Mouse (Mus musculus) forebrain, embryonic 10.5 days (tissue): Measurements from ENCODE around the gene Hvcn1. TPM values are rescaled to one million over a fixed set of nuclear protein-coding genes. Genes with fewer than 3 reads are reported as not detected.

Experiments
- DNase-seq: peaks from one replicate; pipeline ENCODE4 v3.0.0-alpha.2; 2017; ENCODE audit warnings: low spot score; ENCODE audit errors: extremely low spot score
- H3K27ac ChIP-seq: fragments of 300-500 bp; sonication (generic); 2 replicates; pipeline ENCODE4 v1.5.1; 2016; ENCODE audit warnings: mild to moderate bottlenecking
- H3K27me3 ChIP-seq: fragments of 300-500 bp; sonication (generic); 2 replicates; pipeline ENCODE4 v1.6.1; 2016; ENCODE audit warnings: mild to moderate bottlenecking; ENCODE audit not compliant: poor library complexity, severe bottlenecking
- H3K36me3 ChIP-seq: fragments of 300-500 bp; sonication (generic); replicated peaks from 2 replicates; pipeline ENCODE4 v1.6.1; 2016; ENCODE audit warnings: mild to moderate bottlenecking, moderate library complexity
- H3K4me1 ChIP-seq: fragments of 300-500 bp; sonication (generic); 2 replicates; pipeline ENCODE4 v1.6.1; 2016
- H3K4me3 ChIP-seq: fragments of 300-500 bp; sonication (generic); 2 replicates; pipeline ENCODE4 v1.5.1; 2016; ENCODE audit warnings: mild to moderate bottlenecking, moderate library complexity
- H3K9me3 ChIP-seq: fragments of 300-500 bp; sonication (generic); 2 replicates; pipeline ENCODE4 v1.6.1; 2016; ENCODE audit warnings: mild to moderate bottlenecking, moderate library complexity
- WGBS: fragments of 180-500 bp; shearing (Covaris S2); methylation state at CpG from one replicate; pipeline ENCODE4 v1.1.7; 2016; 5-methylcytosine and 5-hydroxymethylcytosine counted together
- polyA plus RNA-seq: library from polyadenylated mRNA; unstranded; fragments of >200 nt; fragmentation: Nextera tagmentation; extraction: Ambion mirVana; gene quantifications from 2 replicates; pipeline ENCODE4 v1.2.1, GENCODE M21; 2016

Gene Hvcn1
- polyA plus RNA-seq, 1 experiment from 2014 or later, result 14.7 TPM

- Histone ChIP-seq H3K4me1 (peaks cover 34% of the 10 kb centered on the region), H3K4me3 (peak overlapping the region; percentile 98), H3K27me3 (peaks cover 10% of the 10 kb centered on the region; the same call in 1 of the 2 replicates), H3K9me3 (peaks cover 9% of the 10 kb centered on the region), H3K36me3 (peaks cover 35% of the 10 kb centered on the region), H3K27ac (peak overlapping the region; percentile 93)
- WGBS, result 2% methylated on average over 34 of the region's 34 CpGs
- DNase-seq, result peak; percentile 60
Measured at GRCm38 (mm10) chr5:122285029-122285766, 78.6 kb downstream of the Hvcn1 start.

DNA sequence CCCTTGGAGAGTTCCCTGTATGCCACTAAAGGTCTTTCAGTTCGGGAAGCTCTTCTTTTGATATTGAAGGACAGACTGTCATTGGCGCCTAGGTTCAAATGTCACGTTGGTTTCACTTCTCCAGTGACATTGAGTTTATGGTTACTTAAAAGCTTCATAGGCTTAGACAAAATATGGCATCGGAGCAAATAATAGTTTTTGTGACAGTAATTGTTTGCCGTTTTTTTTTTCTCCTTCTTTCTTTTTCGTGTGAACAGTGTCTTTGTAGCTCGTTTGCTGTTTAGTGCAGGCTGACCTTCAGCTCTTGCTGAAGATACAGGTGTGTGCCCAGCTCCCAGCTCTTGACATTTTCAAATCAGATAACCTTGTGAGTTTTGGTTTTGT lies 79.2 kb downstream of the Hvcn1 start:
- peaks cover 6% of the 10 kb centered on the region; the same call in 1 of the 2 replicates for H3K27me3 ChIP-seq
- no peak overlapping the region for H3K27ac ChIP-seq
- DNase-seq, result no peak
- H3K4me1 ChIP-seq, result peaks cover 28% of the 10 kb centered on the region
- H3K36me3 ChIP-seq, result peaks cover 38% of the 10 kb centered on the region
- H3K9me3 ChIP-seq, result peaks cover 9% of the 10 kb centered on the region
- WGBS, result 68% methylated on average over 7 of the region's 7 CpGs
- H3K4me3 ChIP-seq, result peak overlapping the region; percentile 98

DNA sequence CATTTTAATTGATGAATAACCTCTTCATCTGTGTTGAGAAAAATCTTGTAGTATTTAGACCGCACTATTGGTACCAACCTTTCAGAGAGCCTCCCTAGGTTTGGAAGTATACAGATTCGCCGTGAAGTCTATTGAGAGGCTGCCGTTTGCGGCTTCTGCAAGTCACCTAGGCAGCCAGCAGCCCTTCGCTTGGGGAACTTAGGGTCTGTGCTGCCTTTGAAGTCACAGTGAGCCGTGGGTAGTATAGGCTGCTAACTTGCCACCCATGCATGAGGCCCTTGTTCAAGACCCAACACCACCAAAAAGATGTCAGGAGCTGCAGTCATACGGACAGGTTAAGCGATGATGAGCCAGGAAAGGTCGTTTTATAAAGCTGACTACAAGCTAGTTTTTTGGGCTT lies 79.6 kb downstream of the Hvcn1 start:
- Histone ChIP-seq H3K9me3 (peaks cover 9% of the 10 kb centered on the region), H3K4me1 (peaks cover 28% of the 10 kb centered on the region), H3K27ac (no peak overlapping the region), H3K27me3 (peaks cover 1% of the 10 kb centered on the region; the same call in 1 of the 2 replicates), H3K36me3 (peaks cover 38% of the 10 kb centered on the region), H3K4me3 (peak overlapping the region; percentile 98)
- no peak for DNase-seq
- WGBS, result 90% methylated on average over 10 of the region's 10 CpGs

DNA sequence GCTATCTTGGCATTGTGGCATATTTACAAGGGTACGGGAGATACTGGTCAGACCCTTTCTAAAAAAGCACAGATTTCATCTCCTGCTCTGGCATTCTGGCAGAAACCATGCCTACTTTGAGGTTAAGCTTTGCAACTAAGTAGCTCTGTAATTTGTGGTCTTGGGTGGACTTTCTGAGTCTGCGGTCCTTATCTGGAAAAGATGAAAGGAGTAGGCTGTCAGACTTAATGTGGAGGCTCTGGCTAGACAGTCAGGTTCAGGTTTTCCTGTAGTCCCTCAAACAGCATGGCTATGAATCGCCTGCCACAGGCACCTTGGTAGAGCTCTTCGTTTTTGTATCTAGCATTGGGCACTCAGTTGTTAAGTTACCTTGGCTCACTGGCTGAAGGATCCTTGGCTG lies 80.4 kb downstream of the Hvcn1 start:
- no peaks in the 10 kb centered on the region; the same call in 1 of the 2 replicates for H3K27me3 ChIP-seq
- no peak overlapping the region for H3K27ac ChIP-seq
- H3K9me3 ChIP-seq, result peaks cover 9% of the 10 kb centered on the region
- no peak for DNase-seq
- H3K36me3 ChIP-seq, result peaks cover 38% of the 10 kb centered on the region
- H3K4me3 ChIP-seq, result no peak overlapping the region
- peaks cover 33% of the 10 kb centered on the region for H3K4me1 ChIP-seq
- 94% methylated on average over 4 of the region's 4 CpGs for WGBS

DNA sequence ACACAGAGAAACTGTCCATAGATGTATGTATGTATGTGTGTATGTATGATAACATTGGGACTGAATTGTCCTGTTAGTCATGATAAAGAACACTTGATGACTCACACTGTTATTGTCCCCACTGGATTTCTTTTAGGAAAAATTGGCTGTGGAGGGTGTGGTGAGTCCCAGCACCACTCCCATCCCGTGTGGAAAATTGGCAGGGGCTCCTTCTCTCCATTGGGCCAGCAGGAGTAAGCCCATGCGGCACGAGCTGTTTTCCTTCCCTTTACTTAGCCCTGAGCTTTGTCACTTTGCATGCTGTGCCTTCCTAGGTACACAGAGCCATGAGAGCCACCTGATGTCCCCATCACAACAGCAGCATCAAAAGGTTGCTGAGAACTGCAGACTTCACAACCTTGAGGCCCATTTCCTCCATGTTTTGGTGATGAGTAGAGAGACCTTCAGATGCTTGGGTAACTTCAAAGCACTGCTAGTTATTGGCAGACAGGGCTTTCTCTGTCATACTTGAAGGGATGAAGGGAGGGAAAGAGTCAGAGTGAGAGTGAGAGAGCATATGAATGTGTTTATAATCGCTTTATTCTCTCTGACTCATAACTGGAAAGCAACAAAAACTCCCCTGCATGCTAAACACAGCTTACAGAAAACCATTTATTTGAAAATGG lies 81.7 kb downstream of the Hvcn1 start:
- peaks cover 38% of the 10 kb centered on the region for H3K36me3 ChIP-seq
- peaks cover 9% of the 10 kb centered on the region for H3K9me3 ChIP-seq
- DNase-seq, result no peak
- H3K4me3 ChIP-seq, result no peak overlapping the region
- WGBS, result 93% methylated on average over 4 of the region's 4 CpGs
- no peak overlapping the region for H3K27ac ChIP-seq
- peaks cover 40% of the 10 kb centered on the region for H3K4me1 ChIP-seq
- H3K27me3 ChIP-seq, result no peaks in the 10 kb centered on the region

DNA sequence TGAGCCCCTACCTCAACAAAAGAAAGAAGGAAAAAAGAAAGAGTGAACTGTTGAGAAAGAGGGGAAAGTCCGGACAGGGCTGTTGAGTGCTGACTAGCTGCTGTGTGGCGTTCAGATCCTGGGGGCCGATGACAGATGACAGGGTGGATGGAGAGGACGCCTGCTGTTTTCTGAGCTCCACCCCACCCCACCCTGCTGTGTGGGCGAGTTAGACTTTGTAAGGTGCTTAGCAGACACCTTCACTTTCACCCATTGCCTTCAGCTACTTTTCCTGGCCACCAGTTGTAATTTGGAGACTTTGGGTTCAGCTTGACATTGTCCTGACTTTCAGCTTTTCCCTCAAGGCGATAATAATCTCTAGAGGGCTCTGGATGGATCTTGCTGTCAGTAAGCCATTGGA lies 84.5 kb downstream of the Hvcn1 start:
- Histone ChIP-seq H3K4me1 (peaks cover 40% of the 10 kb centered on the region), H3K36me3 (peaks cover 47% of the 10 kb centered on the region), H3K27me3 (no peaks in the 10 kb centered on the region), H3K27ac (no peak overlapping the region), H3K4me3 (no peak overlapping the region), H3K9me3 (peaks cover 9% of the 10 kb centered on the region)
- WGBS, result 61% methylated on average over 6 of the region's 6 CpGs
- DNase-seq, result no peak

Other genes starting within 250 kb of the Hvcn1 start
- gene Cux2, start 156.7 kb upstream of the Hvcn1 start, polyA plus RNA-seq, result 5.0 and 6.5 TPM in 2 replicates
- not detected in 2 replicates for gene Myl2, start 105.9 kb upstream of the Hvcn1 start, polyA plus RNA-seq
- not detected in 2 replicates for gene Ccdc63, start 66.0 kb upstream of the Hvcn1 start, polyA plus RNA-seq
- 337 and 341 TPM in 2 replicates for gene Ppp1cc, start 48.5 kb upstream of the Hvcn1 start, polyA plus RNA-seq
- 5.8 and 6.2 TPM in 2 replicates for gene Tctn1, start 57.7 kb downstream of the Hvcn1 start, polyA plus RNA-seq
- 8.3 and 9.0 TPM in 2 replicates for gene Pptc7, start 77.6 kb downstream of the Hvcn1 start, polyA plus RNA-seq
- gene Rad9b, start 147.4 kb downstream of the Hvcn1 start, polyA plus RNA-seq, result 10.7 and 11.0 TPM in 2 replicates
- 187 and 195 TPM in 2 replicates for gene Vps29, start 147.6 kb downstream of the Hvcn1 start, polyA plus RNA-seq
- 84.6 and 92.9 TPM in 2 replicates for gene Gpn3, start 165.1 kb downstream of the Hvcn1 start, polyA plus RNA-seq
- 86.1 and 90.1 TPM in 2 replicates for gene Fam216a, start 165.6 kb downstream of the Hvcn1 start, polyA plus RNA-seq
- gene Arpc3, start 185.1 kb downstream of the Hvcn1 start, polyA plus RNA-seq, result 91.9 and 98.7 TPM in 2 replicates
- 54.3 and 59.2 TPM in 2 replicates for gene Anapc7, start 214.9 kb downstream of the Hvcn1 start, polyA plus RNA-seq